Mouse (Mus musculus) cerebellum, adult 11 months (tissue): ENCODE measurements around the gene Trim26.
"Not testable (repeated sequence)": the region's sequence is repeated elsewhere in the genome, so short reads cannot be mapped to it uniquely, and the experiment has no call there.

Experiments used
- DNase-seq: peaks from one replicate; pipeline ENCODE4 v3.0.0; 2022

The Trim26 gene

DNA sequence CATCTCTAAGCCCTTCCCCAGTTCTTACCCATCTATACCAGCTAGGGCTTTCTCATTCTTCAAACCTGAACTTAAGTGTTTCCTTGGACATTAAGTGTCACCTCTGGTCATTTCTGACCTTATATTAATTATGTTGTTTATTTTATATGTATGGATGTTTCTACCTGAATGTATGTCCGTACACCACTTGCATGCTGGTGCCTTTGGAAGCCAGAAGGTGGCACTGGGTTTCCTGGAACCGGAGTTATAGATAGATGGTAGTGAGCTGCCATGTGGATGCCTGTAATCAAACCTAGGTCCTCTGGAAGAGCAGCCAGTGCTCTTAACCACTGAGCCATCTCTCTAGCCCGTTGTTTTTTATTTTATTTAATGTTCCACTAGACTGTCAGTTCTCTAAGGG is 18.6 kb downstream of the Trim26 start:
- no peak for DNase-seq

DNA sequence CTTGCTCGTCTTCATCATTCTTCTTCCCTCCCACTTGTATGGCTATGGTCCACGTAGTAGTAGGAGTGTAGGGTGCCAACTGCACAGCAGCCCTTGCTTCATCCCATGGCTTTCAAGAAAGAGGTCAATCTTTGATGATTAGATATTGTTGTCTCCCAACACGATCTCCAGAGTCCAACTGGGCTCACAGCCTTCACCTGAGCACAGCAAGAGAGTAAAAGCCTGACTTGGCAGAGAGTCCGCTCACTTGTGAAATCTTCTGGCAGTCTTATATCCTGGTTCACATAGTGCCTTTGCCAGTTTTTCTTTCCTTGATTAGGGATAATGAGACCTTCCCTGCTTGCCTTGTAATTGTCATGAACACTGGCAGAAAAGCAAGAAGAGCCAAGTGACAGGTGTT is 19.3 kb downstream of the Trim26 start:
- no peak for DNase-seq

DNA sequence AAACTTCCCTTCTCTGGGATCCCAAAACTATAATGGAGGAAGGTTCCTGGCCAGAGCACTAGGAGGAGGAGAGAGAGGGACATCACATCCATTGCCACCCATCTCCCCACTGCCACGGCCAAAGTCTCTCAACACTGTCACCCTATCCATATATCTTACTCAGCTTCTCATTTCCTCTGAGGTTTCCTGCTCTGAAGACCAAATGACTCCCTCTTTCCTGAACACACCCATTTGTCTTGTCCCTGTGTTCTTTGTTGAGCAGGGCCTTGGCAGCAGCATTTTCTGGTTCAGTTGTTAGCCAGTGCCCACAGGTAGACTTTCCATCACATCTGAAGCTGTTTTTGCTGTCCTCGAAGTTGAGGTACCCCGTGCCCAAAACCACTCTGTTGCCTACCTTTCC is 21.2 kb downstream of the Trim26 start:
- DNase-seq = no peak

DNA sequence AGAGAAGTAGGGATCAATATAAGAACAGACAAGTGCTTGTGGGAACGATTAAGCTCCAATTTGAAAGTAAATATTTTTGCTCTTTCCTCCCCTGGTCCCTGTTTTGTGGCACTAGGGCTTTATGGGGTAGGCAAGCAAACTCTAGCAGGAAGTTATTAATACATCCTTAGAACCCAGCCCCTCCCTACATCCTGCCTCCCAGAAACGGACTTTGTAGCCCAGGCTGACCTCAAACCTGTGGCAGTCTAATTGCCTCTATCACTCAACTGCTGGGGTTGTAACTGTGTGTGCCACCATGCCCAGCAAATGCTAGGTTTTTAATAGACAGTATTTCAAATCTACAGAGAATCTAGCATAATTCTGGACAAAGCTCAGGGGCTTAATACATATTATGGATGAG is 24.7 kb downstream of the Trim26 start:
- no peak for DNase-seq

DNA sequence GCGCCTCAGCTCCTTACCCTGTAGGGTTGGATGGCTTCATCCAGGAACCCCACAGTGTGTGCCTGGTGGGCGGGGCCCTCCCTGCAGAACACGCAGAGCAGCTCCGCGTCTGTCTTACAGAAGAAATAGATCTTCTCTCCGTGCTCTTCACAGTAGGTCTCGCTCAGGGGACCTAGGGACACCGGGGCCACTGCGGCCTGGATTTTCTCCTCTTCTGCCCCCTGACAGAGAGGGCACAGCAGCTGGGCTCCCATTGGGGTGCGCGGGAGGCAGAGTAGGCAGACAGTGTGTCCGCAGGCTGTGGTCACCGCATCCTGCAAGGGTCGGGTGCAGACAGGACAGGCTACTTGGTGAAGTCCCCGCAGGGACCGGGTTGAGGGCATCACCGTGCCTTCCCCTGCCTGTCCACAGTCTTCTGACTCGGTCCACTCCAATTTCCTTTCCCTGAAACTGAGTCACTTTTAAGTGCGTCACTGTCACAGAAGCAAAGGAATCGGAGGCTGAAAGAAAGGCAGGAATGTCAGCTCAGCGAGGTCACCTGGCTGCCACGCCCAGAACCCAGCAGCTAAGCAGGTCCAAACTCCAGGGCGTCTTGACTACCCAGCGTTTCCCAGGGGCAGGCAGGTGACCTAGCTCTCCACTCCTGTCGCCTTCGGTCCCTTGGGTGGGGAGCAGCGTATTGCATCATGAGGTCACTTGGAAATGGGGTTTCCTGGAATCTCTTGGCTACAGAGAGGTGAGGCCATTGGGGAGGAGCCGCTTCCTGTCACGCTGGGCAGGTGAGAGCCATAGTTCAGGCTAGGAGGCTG is 30.0 kb downstream of the Trim26 start, which contains the start of gene Trim15:
Trim15 (minus strand) TSS at position 492 of the 809 bp plus-strand sequence.
- DNase-seq = no peak

DNA sequence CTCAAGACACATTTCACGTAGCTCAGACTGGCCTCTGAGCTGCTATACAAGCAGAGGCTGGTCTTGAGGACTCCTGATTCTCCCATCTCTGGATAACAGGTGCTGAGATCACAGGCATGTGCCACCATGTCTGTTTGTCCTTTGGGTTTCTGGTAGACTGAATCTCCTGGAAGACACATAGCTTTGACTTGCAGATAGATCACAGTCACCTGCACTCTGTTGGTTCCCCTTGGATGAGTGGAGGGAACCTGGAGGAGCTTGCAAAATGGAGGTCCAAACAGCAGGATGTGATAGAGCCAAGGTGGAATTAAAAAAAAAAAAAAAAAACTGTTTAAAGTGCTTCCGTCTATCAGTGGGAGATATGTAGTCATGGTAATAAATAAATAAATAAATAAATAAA is 31.9 kb downstream of the Trim26 start:
- DNase-seq = no peak

DNA sequence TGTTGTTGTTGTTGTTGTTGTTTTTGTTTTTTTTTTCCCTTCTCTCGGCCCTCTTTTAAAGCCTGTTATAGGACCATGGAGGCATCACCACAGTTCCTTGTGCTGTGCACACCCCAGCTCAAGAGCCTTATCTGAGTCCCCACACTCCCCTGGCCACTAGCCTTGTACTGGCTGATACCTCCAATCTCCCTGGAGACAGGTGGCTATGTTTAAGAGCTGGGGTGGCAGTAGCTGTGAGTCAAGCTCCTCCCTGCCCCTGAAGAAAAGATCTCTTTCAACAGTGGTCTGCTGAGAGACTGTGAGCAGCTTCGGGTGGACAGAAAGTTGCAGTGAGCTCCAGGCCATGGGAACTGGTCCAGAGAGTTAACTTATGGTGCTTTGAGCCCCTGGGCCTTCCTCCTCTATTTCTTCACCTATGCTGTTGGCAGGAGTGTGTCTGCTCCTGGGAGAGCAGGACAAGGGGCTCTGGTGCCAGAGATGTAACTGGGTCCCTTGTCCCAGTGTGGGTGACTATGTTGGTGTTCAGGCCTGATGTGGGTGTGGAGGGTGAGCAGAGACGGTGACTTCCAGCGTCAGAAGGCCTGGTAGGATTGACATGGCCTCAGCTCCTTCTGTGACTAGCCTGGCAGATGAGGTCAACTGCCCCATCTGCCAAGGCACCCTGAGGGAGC is 32.5 kb downstream of the Trim26 start, which contains the start of gene Trim10:
Trim10 (plus strand) TSS at position 291 of the 671 bp plus-strand sequence.
- no peak for DNase-seq

DNA sequence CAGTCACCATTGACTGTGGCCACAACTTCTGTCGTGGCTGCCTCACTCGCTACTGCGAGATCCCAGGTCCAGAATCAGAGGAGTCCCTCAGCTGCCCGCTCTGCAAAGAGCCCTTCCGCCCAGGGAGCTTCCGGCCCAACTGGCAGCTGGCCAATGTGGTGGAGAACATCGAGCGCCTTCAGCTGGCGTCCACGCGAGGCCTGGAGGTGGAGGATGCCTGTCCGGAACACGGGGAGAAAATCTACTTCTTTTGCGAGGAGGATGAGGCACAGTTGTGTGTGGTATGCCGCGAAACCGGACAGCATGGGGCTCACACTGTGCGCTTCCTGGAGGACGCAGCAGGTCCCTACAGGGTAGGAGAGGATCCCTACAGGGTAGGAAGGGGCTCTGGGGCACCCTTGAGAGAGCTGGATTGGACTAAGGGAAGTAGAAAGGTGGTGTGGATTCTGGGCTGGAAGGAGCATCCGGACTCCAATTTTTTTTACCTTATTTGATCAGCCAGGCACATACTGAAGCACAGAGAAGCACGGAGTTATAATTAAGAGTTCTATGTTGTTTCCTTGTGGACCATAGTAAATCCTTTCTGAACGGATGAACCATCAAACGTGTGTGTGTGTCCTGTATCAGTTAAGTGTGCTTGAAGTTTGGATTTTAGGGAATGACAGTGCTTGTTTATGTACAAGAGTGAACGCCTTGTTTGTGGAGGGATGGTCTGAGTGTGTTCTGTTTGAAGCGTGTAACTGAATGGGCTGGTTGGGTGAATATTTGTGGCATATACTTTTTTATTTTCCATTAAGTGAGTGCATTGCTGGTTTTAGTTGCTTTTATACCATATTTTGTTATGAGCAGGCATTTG is 33.2 kb downstream of the Trim26 start:
- no peak for DNase-seq

DNA sequence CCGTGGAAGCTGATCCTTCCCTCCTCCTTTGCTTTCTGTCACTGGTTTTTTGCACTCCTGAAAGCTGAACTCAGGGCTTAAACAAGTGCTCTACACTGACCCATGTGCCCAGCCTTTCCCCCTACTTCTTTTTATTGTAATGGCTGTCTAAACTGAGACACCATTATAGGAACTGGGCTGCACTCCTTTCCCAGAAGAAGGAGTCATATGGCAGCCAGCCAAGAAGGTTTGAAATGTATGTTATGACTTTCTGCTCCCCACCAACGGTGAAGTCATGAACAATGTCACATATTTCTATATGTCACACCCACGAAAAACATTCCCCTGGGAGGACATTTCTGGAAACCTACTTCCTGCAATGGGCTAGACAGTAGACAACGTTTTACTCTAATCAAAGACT is 37.7 kb downstream of the Trim26 start:
- no peak for DNase-seq

DNA sequence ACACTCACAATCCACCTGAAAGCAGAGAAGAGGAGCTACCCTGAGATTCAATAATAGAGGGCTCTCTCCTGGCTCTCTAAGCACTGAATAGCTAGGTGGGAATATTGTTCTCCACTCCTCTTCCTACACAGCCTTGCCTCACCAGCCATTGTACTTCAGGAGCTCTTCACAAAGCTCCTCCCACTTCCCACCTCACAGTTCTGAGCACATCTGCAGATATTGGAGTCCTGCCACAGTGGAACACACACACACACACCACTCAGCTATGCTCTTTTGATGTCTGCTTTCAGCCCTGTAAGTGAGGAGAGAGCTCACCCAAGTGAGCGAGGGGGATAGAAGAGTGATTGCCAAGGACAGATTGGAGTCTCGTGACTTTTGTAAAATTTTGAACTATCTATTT is 46.4 kb downstream of the Trim26 start:
- no peak for DNase-seq

DNA sequence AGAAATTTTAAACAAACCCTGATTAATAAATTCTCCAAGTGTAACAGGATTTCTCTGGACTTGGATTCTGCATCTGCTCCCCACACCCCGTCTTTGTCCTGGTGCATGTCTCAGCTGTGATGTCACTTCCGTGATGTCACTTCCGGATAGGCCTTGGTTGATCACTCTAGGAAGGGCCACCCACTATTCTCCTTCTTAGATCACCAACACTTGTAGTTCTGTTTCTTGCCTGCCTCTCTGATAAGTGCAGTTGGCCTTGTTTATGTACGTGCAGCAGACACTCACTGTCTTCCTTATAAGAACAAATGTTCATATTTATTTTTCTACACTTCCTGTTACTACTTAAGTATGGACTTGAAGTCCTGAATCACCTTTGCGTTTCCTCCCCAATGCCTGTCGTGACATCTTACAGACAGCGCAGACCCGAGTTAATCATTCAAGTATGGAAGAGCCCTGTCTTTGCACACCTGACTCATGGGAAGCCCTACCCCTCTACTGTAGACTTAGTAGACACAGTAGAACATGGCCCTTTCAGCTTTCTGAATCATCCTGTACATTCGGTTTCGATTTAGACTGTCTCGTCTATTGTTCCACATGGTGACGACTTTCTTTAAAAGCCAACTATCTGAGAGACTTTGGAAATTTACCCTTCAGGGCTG is 48.3 kb downstream of the Trim26 start:
- no peak for DNase-seq

DNA sequence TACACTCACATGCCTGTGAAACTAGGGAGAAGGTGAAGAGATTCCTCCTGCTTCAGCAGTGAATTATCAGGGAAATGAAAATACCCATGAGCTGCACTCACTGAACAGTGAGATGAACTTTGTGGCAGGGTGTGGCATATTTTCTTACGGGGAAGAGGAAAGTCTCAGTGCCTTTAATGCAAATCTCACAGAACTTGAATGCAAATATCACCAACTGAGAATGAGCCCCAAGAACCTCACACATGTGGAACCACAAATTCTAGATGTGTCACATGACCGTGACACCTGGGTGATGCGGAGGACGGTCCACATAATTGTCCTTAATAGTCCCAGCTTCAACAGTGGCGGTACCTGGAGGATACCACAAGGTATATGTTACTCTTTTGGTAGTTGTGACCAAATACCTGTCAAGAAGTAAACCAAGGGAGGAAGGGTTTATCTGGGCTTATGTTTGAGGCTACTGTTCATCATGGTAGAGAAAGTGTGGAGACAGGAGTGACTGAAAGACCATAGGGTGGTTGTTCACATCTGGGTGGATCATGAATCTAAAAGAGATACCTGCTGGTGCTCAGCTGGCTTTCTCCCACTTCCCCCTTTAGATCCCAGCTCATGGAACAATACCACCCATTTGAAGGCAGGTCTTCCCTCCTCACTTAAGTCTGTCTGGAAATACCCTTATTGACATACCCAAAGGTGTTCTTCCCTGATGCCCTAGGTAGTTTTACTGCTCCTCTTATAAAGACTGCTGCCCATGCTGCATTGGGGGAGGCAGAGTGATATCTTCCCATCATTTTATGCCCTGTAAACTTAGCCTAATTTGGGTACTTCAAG is 53.4 kb downstream of the Trim26 start, which contains the start of gene Trim40:
Trim40 (minus strand) TSS at position 51 of the 831 bp plus-strand sequence.
- no peak for DNase-seq

DNA sequence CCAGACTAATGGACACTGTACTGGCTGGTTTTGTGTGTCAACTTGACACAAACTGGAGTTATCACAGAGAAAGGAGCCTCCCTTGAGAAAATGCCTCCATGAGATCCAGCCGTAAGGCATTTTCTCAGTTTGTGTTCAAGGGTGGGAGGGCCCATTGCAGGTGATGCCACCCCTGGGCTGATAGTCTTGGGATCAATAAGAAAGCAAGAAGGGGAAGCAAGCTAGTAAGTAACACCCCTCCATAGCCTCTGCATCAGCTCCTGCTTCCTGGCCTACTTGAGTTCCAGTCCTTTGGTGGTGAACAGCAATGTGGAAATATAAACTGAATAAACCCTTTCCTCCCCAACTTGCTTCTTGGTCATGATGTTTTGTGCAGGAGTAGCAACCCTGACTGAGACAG is 54.6 kb downstream of the Trim26 start:
- DNase-seq = not testable (repeated sequence)

DNA sequence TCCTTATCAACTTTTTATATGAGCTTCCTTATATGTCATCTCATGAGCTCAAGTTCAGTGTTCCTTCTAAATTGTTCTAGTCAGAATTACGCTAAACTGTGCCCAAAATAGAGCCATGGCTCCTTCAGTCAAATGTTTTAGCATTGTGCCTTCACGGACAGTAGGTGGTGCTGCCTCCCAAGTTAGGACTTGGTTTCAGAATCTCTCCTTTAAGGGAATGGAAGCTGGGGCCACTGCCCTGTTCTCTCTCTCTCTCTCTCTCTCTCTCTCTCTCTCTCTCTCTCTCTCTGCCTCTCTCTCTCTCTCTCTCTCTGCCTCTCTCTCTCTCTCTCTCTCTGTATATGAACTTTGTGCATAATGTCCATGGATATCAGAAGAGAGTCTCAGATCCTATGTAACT is 55.4 kb downstream of the Trim26 start:
- peak; percentile 16 for DNase-seq

DNA sequence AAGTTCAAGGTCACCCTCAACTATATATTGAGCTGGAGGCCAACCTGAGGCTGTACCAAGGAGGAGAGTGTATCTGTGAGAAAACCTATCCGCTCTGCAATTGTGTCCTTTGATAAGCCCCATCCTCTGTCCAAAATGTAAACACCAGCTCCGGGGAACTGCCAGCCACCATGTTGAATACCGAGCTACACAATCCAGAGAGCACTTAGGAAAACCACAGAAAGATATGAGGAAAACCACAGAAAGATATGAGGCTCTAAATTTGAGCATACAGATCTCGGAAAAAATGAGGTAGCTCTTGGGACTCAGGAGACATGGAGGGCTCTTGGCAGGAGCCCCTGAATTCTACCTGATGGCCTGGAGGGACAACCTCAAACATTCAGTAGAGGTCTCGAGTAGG is 56.5 kb downstream of the Trim26 start:
- no peak for DNase-seq

DNA sequence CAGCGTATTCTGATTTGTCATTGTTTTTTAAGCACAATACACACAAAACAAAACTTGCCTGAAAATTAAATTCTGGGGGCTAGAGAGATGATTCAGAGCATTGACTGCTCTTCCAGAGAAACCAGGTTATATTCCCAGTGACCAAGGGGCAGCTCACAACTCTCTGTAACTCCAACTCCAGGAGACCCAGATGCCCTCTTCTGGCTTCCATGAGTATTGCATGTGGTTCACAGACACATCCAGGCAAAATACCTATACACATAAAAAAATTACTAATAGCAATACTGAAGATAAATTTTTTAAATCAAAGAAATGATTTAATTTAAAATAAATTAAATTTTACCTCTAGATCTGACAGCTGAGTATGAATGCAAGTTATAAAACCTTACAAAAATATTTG is 59.6 kb downstream of the Trim26 start:
- peak; percentile 12 for DNase-seq

DNA sequence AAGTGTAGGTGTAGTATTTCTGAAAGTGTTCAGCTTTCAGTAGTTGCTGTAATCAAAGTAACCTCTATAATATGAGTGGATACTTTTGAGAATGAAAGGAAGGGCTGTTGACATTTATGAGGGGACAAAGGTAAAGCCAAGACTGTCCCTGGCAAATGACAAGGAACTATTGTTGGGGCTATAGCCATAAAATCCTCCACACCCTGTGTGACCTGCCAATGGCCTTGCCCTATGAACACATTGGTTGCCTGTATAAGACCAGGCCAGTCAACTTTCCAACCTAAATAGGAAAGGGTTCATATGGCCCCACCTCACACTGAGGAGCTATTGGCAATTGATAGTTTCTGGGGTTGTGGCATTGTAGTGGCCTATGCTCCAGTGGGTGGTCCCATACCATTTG is 60.1 kb downstream of the Trim26 start:
- DNase-seq = no peak

DNA sequence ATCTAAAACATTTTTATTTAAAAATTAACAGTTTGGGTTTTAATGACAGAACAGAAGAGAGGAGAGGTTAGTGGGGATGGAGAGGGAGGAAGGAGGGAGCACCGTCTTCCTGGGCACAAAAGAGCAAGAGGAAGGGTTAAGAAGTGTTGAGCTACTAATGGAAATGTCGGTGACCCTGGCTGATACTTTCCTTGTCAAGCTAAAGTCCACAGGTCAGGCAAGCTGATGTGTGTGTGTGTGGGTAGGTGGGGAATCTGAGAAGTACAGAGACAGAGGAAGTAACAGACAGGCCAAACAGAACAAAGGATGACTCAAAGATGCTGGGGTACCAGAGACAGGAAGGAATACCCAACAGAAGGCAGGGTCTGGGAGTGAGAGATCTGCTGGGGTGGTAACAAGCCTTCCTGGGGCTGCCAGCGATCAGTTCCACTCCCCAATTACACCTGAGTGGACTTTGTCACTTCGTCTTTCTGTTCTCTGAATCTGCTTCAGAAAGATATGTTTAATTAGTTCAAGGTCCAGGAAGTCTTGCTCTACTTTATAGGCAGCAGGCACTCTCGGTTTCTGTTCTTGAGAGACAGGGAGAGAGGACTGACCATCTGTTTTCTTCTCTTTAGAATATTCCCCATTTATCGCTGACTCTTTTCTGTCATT is 60.7 kb downstream of the Trim26 start, which contains the start of gene Trim31:
Trim31 (plus strand) TSS at position 567 of the 654 bp plus-strand sequence.
- no peak for DNase-seq

DNA sequence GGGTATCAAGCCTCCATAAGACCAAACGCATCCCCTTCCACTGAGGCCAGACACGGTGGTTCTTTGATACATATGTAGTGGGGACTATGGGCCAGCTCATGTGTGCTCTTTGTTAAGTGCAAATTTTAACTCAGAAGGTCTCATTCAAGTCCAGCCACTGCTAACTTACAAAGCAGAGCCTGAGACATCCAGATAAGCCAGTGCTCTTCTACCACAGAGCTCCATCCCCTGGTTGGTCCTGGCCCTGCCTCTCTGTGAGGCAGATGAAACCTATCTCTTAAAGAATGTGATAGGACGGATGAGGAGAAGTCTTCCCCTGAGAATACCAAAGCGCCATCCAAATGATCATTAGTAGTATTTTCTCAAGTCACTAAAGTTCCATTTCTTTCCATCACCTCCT is 62.4 kb downstream of the Trim26 start:
- DNase-seq = no peak

DNA sequence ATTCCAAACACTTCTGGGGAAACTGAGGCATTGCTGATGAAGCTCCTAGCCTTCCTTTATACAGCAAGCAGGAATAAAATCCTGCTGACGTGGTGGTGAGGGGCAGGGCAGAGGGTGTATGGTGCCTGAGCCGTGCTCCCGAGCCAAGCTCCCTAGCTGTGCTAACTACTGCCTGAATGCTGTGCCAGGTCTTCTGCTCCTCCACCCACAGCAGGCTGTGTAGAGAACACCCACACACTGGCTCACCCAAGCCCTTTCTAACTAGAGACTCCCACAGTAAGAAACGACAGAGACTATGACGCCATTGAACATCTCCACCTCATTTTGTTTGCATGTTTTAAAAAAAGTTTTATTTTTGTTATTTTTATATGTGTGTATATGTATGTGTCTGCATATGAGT is 63.1 kb downstream of the Trim26 start:
- DNase-seq = no peak

DNA sequence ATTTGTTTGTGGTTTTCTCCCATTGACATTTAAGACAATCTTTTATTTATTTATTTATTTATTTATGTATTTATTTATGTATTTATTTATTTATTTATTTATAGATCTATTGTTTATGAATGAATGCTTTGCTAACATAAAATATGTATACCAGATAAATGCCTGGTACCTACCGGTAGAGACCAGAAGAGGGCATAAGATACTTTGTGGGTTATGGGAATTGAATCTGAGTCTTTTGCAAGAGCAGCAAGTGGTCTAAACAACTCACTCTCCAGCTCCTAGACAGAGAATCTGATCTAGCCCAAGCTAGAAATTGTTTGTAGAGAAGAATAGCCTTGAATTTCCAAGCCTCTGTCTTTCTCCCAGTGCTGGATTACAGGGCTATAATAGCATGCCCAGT is 63.8 kb downstream of the Trim26 start:
- DNase-seq = no peak
